Mouse (Mus musculus) forebrain, embryonic 12.5 days (tissue): ENCODE measurements around the gene 0610030E20Rik. TPM values are rescaled to one million over a fixed set of nuclear protein-coding genes. Genes with fewer than 3 reads are reported as not detected.

Source experiments
- ATAC-seq: fragments of 200-750 bp; cut with Nextera tagmentation; 2 replicates; pipeline ENCODE4 v1.8.0; 2017; ENCODE audit warnings: moderate TSS enrichment; ENCODE audit not compliant: low FRiP score
- H3K27ac ChIP-seq: fragments of 300-500 bp; sonication (generic); 2 replicates; pipeline ENCODE4 v1.5.1; 2016; ENCODE audit warnings: mild to moderate bottlenecking
- H3K27me3 ChIP-seq: fragments of 300-500 bp; sonication (generic); 2 replicates; pipeline ENCODE4 v1.6.1; 2016; ENCODE audit warnings: mild to moderate bottlenecking
- H3K36me3 ChIP-seq: fragments of 300-500 bp; sonication (generic); replicated peaks from 2 replicates; pipeline ENCODE4 v1.6.1; 2016; ENCODE audit warnings: mild to moderate bottlenecking
- H3K4me1 ChIP-seq: fragments of 300-500 bp; sonication (generic); 2 replicates; pipeline ENCODE4 v1.6.1; 2016
- H3K4me2 ChIP-seq: fragments of 300-500 bp; sonication (generic); 2 replicates; pipeline ENCODE4 v1.6.1; 2016; ENCODE audit warnings: mild to moderate bottlenecking, moderate library complexity
- H3K4me3 ChIP-seq: fragments of 300-500 bp; sonication (generic); replicated peaks from 2 replicates; pipeline ENCODE4 v1.5.1; 2016; ENCODE audit warnings: mild to moderate bottlenecking
- H3K9ac ChIP-seq: fragments of 300-500 bp; sonication (generic); 2 replicates; pipeline ENCODE4 v1.6.1; 2016; ENCODE audit warnings: mild to moderate bottlenecking
- H3K9me3 ChIP-seq: fragments of 300-500 bp; sonication (generic); 2 replicates; pipeline ENCODE4 v1.6.1; 2016
- WGBS: fragments of 180-500 bp; shearing (Covaris S2); methylation state at CpG from one replicate; pipeline ENCODE4 v1.1.7; 2016; 5-methylcytosine and 5-hydroxymethylcytosine counted together
- polyA plus RNA-seq: library from polyadenylated mRNA; unstranded; fragments of >200 nt; fragmentation: Nextera tagmentation; extraction: Ambion mirVana; gene quantifications from 2 replicates; pipeline ENCODE4 v1.2.1, GENCODE M21; 2016

The 0610030E20Rik gene
- polyA plus RNA-seq, 1 experiment from 2014 or later = 30.4 TPM

DNA sequence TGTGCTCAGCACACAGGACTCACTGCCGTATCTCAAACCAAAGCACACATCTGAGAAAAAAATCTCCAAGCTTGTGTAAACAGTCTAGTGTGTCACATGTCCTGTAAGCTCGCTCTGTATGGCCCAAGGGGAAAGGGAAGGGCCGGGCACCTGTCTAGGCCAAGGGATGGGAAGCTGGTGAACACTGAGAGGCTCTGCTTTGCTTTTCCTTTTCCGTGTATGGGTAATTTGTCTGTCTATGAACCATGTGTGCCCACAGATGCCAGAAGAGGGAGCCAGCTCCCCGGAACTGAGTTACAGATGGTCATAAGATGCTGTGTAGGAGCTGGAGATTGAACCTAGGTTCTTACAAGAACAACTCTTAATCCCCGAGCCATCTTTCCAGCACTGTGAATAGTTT is 20.8 kb upstream of the 0610030E20Rik start:
- H3K9ac ChIP-seq = no peak overlapping the region
- H3K4me1 ChIP-seq = no peaks in the 10 kb centered on the region
- H3K36me3 ChIP-seq = peaks cover 91% of the 10 kb centered on the region
- 82% methylated on average over 6 of the region's 6 CpGs for WGBS
- no peak overlapping the region for H3K4me2 ChIP-seq
- H3K27me3 ChIP-seq = no peaks in the 10 kb centered on the region
- H3K9me3 ChIP-seq = no peaks in the 10 kb centered on the region
- H3K27ac ChIP-seq = no peak overlapping the region
- no peak for ATAC-seq
- no peak overlapping the region for H3K4me3 ChIP-seq

- Histone ChIP-seq H3K9ac (no peak overlapping the region), H3K4me2 (no peak overlapping the region), H3K27me3 (no peaks in the 10 kb centered on the region), H3K4me1 (no peaks in the 10 kb centered on the region), H3K27ac (no peak overlapping the region), H3K4me3 (no peak overlapping the region), H3K36me3 (peaks cover 90% of the 10 kb centered on the region), H3K9me3 (no peaks in the 10 kb centered on the region)
- no peak for ATAC-seq
- 93% methylated on average over 5 of the region's 5 CpGs for WGBS
Observed at GRCm38 (mm10) chr6:72329019-72329418, 18.1 kb upstream of the 0610030E20Rik start.

DNA sequence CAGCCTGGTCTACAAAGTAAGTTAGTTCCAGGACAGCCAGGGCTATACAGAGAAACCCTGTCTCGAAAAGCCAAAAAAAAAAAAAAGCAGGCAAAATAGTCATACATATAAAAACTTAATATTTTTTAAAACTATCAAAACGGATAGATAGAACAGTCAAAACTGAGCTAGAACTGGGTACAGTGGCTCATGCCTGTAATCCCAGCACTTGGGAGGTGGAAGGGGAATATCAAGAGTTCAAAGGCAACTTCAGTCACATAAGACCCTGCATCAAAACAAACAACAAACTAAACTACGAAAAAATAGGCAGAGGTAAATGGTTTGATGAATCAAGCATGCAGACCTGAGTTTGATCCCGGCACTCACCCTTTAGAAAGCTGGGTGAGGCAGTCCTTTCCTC is 17.0 kb upstream of the 0610030E20Rik start:
- no peaks in the 10 kb centered on the region for H3K9me3 ChIP-seq
- H3K4me3 ChIP-seq = no peak overlapping the region
- 92% methylated on average over 4 of the region's 4 CpGs for WGBS
- H3K9ac ChIP-seq = no peak overlapping the region
- no peak for ATAC-seq
- H3K4me2 ChIP-seq = no peak overlapping the region
- H3K4me1 ChIP-seq = no peaks in the 10 kb centered on the region
- H3K27ac ChIP-seq = no peak overlapping the region
- H3K36me3 ChIP-seq = peaks cover 91% of the 10 kb centered on the region
- no peaks in the 10 kb centered on the region for H3K27me3 ChIP-seq

DNA sequence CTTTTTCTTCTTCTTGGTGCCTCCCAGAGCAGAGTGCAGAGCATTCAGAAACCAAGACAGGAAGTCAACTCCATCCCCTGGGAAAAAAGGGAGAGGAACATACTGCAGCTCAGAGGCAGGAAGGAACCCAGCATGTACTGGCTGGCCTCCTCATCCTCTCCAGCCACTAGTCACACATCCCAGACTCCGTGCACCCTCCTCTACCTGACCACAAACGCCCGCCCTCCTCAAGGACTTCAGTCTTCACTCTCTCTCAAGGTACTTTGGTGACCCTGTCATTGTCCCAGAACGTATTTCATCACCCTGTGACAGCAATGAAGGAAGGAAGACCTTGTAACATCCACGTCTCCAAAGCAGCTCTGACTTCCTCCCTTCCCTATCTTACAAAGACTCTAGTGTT is 14.0 kb upstream of the 0610030E20Rik start:
- 81% methylated on average over 5 of the region's 5 CpGs for WGBS
- ATAC-seq = no peak
- Histone ChIP-seq H3K27ac (no peak overlapping the region), H3K9me3 (no peaks in the 10 kb centered on the region), H3K4me3 (no peak overlapping the region), H3K9ac (no peak overlapping the region), H3K36me3 (peaks cover 92% of the 10 kb centered on the region), H3K27me3 (no peaks in the 10 kb centered on the region), H3K4me2 (no peak overlapping the region), H3K4me1 (no peaks in the 10 kb centered on the region)

- Histone ChIP-seq H3K36me3 (peaks cover 45% of the 10 kb centered on the region), H3K4me2 (no peak overlapping the region), H3K27ac (no peak overlapping the region), H3K4me3 (no peak overlapping the region), H3K9me3 (no peaks in the 10 kb centered on the region), H3K4me1 (peaks cover 14% of the 10 kb centered on the region), H3K27me3 (no peaks in the 10 kb centered on the region), H3K9ac (no peak overlapping the region)
- no peak for ATAC-seq
- WGBS = 79% methylated on average over 2 of the region's 2 CpGs
Observed at GRCm38 (mm10) chr6:72340481-72340880, 6.6 kb upstream of the 0610030E20Rik start.

DNA sequence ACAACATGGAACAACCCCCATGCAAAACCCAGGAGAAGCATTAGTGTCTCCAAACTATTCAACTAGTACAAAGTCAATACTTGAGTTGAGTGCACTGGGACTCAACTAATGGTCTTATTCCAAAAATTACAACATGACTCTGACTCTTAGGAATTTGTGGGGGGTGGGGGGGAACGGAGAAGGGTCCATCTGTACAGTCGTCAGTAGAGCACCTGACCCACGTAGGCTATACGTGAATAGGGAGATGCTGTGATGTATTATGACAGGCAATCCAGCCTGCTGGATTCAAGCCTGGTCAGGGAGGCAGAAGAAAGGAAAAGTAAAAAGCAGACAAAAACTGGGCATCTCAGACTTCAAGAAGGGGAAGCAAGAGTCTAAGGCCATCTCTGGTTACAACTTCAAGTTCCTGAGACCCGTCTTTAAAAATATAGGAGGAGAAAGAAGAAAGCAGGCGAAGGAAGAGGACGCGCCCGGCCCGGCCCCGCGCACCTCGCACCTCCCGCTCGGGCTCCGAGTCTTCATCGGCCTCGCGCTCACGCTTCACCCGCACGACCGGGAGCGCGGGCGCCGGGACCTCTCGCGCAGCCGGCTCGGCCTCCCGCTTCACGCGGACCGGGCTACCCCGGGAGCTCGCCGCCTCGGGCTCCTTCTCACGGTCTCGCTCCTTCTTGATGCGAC is 2.6 kb upstream of the 0610030E20Rik start:
- ATAC-seq = peak; percentile 65
- Histone ChIP-seq H3K9me3 (no peaks in the 10 kb centered on the region), H3K9ac (peak overlapping the region; percentile 72), H3K4me2 (peak overlapping the region; percentile 92), H3K27ac (peak overlapping the region; percentile 60; the same call in 1 of the 2 replicates), H3K4me1 (peaks cover 37% of the 10 kb centered on the region), H3K27me3 (no peaks in the 10 kb centered on the region), H3K4me3 (peak overlapping the region; percentile 82), H3K36me3 (peaks cover 14% of the 10 kb centered on the region)
- under 1% methylated on average over 42 of the region's 42 CpGs for WGBS

GRCm38 (mm10) chr6:72345074-72345567 is 2.0 kb upstream of the 0610030E20Rik start, which contains the start of gene Usp39:
Gene Usp39, minus strand, starts transcription at chr6:72345184.
- H3K27ac ChIP-seq = peak within 1 kb of the TSS; percentile 60; the same call in 1 of the 2 replicates
- peak; percentile 85 for ATAC-seq
- H3K36me3 ChIP-seq = peaks cover 15% of the 10 kb centered on the region
- no peaks in the 10 kb centered on the region for H3K9me3 ChIP-seq
- no peaks in the 10 kb centered on the region for H3K27me3 ChIP-seq
- H3K9ac ChIP-seq = peak within 1 kb of the TSS; percentile 72
- peaks cover 37% of the 10 kb centered on the region for H3K4me1 ChIP-seq
- H3K4me3 ChIP-seq = peak within 1 kb of the TSS; percentile 82
- WGBS = under 1% methylated on average over 30 of the region's 30 CpGs
- peak within 1 kb of the TSS; percentile 92 for H3K4me2 ChIP-seq

DNA sequence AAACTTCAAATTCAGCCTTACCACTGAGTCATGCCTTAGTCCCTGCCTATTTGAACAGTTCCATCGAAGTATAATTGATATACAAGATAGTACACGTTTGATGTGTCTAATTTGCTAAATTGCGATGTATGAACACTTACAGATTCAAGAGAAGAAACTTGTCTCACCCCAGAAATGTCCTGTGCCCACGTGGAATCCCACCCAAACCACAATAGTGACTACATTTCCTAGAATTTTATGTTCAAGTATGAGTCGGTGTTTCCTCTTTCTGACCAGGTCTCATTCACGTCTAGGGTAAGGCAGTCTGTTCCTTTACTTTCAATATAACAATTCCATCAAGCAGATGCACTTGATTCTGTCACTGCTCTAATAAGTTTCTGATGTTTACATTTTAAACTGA is 1.5 kb upstream of the 0610030E20Rik start:
- no peak overlapping the region for H3K27ac ChIP-seq
- H3K4me1 ChIP-seq = peaks cover 37% of the 10 kb centered on the region
- H3K36me3 ChIP-seq = peaks cover 20% of the 10 kb centered on the region
- no peak for ATAC-seq
- peak overlapping the region; percentile 92 for H3K4me2 ChIP-seq
- WGBS = 55% methylated on average over 6 of the region's 6 CpGs
- H3K27me3 ChIP-seq = no peaks in the 10 kb centered on the region
- H3K9ac ChIP-seq = no peak overlapping the region
- H3K9me3 ChIP-seq = no peaks in the 10 kb centered on the region
- peak overlapping the region; percentile 82; the same call in 1 of the 2 replicates for H3K4me3 ChIP-seq

GRCm38 (mm10) chr6:72346261-72346660 is 856 bp upstream of the 0610030E20Rik start:
- 84% methylated on average over 4 of the region's 4 CpGs for WGBS
- Histone ChIP-seq H3K9ac (no peak overlapping the region), H3K4me1 (peaks cover 37% of the 10 kb centered on the region), H3K36me3 (peaks cover 23% of the 10 kb centered on the region), H3K4me3 (no peak overlapping the region; the same call in 1 of the 2 replicates), H3K9me3 (no peaks in the 10 kb centered on the region), H3K27me3 (no peaks in the 10 kb centered on the region), H3K4me2 (no peak overlapping the region), H3K27ac (no peak overlapping the region)
- ATAC-seq = no peak

DNA sequence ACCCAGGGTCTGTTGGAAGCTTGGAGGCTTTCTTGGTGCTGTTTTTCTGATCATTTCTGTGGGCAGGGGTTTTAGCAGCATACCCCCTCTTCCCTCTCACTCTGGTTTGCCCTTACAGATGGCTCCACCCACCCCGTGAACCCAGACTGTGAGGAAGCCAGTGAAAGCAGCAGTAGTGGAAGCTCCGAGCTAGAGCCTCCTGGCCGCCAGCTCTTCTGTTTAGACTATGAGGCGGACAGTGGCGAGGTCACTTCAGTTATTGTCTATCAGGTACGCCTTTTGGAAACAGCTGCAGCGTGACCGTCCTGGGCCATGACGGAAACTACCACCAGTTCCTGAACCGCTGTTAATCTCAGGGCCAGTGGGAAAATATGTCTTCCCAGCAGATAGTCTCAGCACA is 1.3 kb downstream of the 0610030E20Rik start:
- ATAC-seq = no peak
- H3K9me3 ChIP-seq = no peaks in the 10 kb centered on the region
- peaks cover 35% of the 10 kb centered on the region for H3K4me1 ChIP-seq
- peaks cover 3% of the 10 kb centered on the region; the same call in 1 of the 2 replicates for H3K27me3 ChIP-seq
- H3K9ac ChIP-seq = peak overlapping the region; percentile 92; the same call in 1 of the 2 replicates
- H3K27ac ChIP-seq = no peak overlapping the region
- 81% methylated on average over 10 of the region's 10 CpGs for WGBS
- peaks cover 23% of the 10 kb centered on the region for H3K36me3 ChIP-seq
- H3K4me3 ChIP-seq = peak overlapping the region; percentile 78
- peak overlapping the region; percentile 82 for H3K4me2 ChIP-seq

GRCm38 (mm10) chr6:72350214-72350613 is 3.1 kb downstream of the 0610030E20Rik start:
- no peak for ATAC-seq
- 92% methylated on average over 2 of the region's 2 CpGs for WGBS
- Histone ChIP-seq H3K27me3 (peaks cover 6% of the 10 kb centered on the region; the same call in 1 of the 2 replicates), H3K4me2 (no peak overlapping the region), H3K9ac (no peak overlapping the region), H3K27ac (no peak overlapping the region), H3K4me1 (peaks cover 34% of the 10 kb centered on the region), H3K36me3 (peaks cover 23% of the 10 kb centered on the region), H3K4me3 (no peak overlapping the region), H3K9me3 (no peaks in the 10 kb centered on the region)

GRCm38 (mm10) chr6:72352636-72353405 is 5.7 kb downstream of the 0610030E20Rik start:
- H3K4me1 ChIP-seq = peaks cover 34% of the 10 kb centered on the region
- no peak for ATAC-seq
- H3K36me3 ChIP-seq = peaks cover 27% of the 10 kb centered on the region
- no peak overlapping the region for H3K4me2 ChIP-seq
- no peak overlapping the region for H3K9ac ChIP-seq
- peaks cover 6% of the 10 kb centered on the region; the same call in 1 of the 2 replicates for H3K27me3 ChIP-seq
- WGBS = 82% methylated on average over 5 of the region's 5 CpGs
- no peaks in the 10 kb centered on the region for H3K9me3 ChIP-seq
- no peak overlapping the region for H3K27ac ChIP-seq
- H3K4me3 ChIP-seq = no peak overlapping the region
